Mouse (Mus musculus) liver, embryonic 14.5 days (tissue): Measurements from ENCODE around the gene Mmp2.

Experiments used
- CTCF ChIP-seq: IDR thresholded peaks from 2 replicates; pipeline ENCODE4 v1.5.1; 2016; ENCODE audit warnings: antibody characterized with exemption, low read depth, control low read depth
- EP300 ChIP-seq: IDR thresholded peaks from 2 replicates; pipeline ENCODE4 v1.6.1; 2016; ENCODE audit warnings: antibody characterized with exemption, low read depth

DNA sequence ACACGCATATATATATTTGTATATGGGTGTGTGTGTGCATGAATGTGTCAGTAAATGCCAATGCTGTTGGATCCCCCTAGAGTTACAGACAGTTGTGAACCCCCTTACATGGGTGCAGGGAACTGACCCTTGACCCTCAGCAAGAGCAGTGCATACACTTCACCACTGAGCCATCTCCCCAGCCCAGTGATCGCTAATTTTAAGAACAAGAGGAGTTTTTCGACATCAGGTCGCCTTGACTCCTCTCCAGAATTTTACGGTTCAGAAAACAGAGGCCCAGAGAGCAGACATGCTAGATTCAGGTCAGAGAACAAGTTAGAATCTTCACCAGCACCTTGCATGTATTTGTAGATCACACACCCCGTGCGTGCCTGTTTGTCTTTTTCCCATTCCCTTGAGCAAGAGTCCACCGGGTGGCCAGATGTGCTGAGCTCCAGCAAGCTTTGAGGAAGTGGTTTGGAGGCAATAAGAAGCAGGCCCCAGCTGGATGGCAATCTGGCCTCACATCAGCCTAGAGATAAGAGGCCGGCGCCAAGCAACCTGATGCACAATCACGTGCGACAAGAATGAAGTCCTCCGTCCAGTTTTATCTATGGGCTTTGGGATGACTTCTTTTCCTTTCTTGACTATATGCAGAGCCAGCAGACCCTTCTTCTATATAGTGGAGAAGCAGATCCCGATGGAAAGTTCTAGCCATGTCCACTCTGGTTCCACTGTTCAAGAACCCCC lies 33.1 kb upstream of the Mmp2 start:
- no peak for TF ChIP-seq CTCF
- TF ChIP-seq EP300 = no peak
